Mouse (Mus musculus) kidney, postnatal 0 days (tissue): ENCODE data around the gene Tmem132d. TPM values are rescaled to one million over a fixed set of nuclear protein-coding genes. Genes with fewer than 3 reads are reported as not detected.
A peak's percentile ranks its signal among the peaks of the same experiment; 100 is the strongest.

ENCODE experiments used
- ATAC-seq: fragments of 200-750 bp; cut with Nextera tagmentation; replicated peaks from 2 replicates; pipeline ENCODE4 v1.8.0; 2017; ENCODE audit warnings: low read depth, moderate number of reproducible peaks, moderate TSS enrichment, moderate library complexity; ENCODE audit not compliant: low FRiP score
- DNase-seq: peaks from one replicate; pipeline ENCODE4 v3.0.0-alpha.2; 2016; ENCODE audit warnings: low spot score
- H3K27ac ChIP-seq: fragments of 300-500 bp; sonication (generic); 2 replicates; pipeline ENCODE4 v1.5.1; 2014; ENCODE audit warnings: mild to moderate bottlenecking
- H3K27me3 ChIP-seq: fragments of 300-500 bp; sonication (generic); 2 replicates; pipeline ENCODE4 v1.6.1; 2014; ENCODE audit warnings: low read length, mixed read lengths; ENCODE audit not compliant: insufficient read depth
- H3K36me3 ChIP-seq: fragments of 300-500 bp; sonication (generic); 2 replicates; pipeline ENCODE4 v1.6.1; 2014; ENCODE audit warnings: low read length, mixed read lengths; ENCODE audit not compliant: insufficient read depth
- H3K4me1 ChIP-seq: fragments of 300-500 bp; sonication (generic); replicated peaks from 2 replicates; pipeline ENCODE4 v1.6.1; 2014; ENCODE audit warnings: antibody characterized with exemption, low read length, mixed read lengths; ENCODE audit not compliant: insufficient read depth
- H3K4me2 ChIP-seq: fragments of 300-500 bp; sonication (generic); 2 replicates; pipeline ENCODE4 v1.6.1; 2014; ENCODE audit warnings: mild to moderate bottlenecking, low read length, moderate library complexity, mixed read lengths
- H3K4me3 ChIP-seq: fragments of 300-500 bp; sonication (generic); replicated peaks from 2 replicates; pipeline ENCODE4 v1.5.1; 2014; ENCODE audit warnings: low read depth, low read length
- H3K9ac ChIP-seq: fragments of 300-500 bp; sonication (generic); 2 replicates; pipeline ENCODE4 v1.6.1; 2014; ENCODE audit warnings: low read depth, low read length
- H3K9me3 ChIP-seq: fragments of 300-500 bp; sonication (generic); replicated peaks from 2 replicates; pipeline ENCODE4 v1.6.1; 2016; ENCODE audit warnings: low read length, inconsistent platforms, mixed read lengths
- CTCF ChIP-seq: IDR thresholded peaks from 2 replicates; pipeline ENCODE4 v1.5.1; 2016; ENCODE audit warnings: antibody characterized with exemption, low read depth, mild to moderate bottlenecking, moderate library complexity
- WGBS: fragments of 180-500 bp; shearing (Covaris S2); extraction: QIAGEN DNeasy Blood & Tissue Kit; methylation state at CpG from one replicate; pipeline ENCODE4 v1.1.7; 2014; 5-methylcytosine and 5-hydroxymethylcytosine counted together
- polyA plus RNA-seq: library from polyadenylated mRNA; unstranded; fragments of >200 nt; fragmentation: Nextera tagmentation; extraction: Ambion mirVana; gene quantifications from 2 replicates; pipeline ENCODE4 v1.2.1, GENCODE M21; 2015

Gene Tmem132d
- polyA plus RNA-seq, 1 experiment from 2014 or later = 0.14 TPM

DNA sequence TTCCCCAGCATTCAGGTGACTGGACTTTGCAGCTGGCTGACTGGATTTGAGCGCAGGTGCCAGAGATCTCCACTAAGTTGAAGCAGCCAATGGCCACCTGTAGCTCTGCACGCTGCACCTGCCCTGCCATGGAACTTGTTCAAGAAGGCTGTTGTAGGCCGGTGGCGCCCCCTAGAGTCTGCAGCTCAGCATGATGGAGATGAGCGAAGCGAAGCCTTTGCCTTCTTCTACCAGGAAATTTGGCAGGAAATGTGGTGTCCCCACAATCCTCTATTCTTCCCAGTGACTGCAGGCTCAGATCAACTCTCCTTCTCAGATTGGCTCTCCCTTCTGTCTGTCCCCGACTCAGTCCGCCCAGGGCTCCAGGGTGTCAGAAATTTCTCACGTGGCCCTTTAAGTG, 4.0 kb upstream of the Tmem132d start:
- Histone ChIP-seq H3K4me3 (no peak overlapping the region), H3K4me1 (no peaks in the 10 kb centered on the region), H3K9ac (no peak overlapping the region), H3K27me3 (peaks cover 37% of the 10 kb centered on the region), H3K9me3 (no peaks in the 10 kb centered on the region), H3K27ac (no peak overlapping the region), H3K4me2 (no peak overlapping the region), H3K36me3 (no peaks in the 10 kb centered on the region)
- ATAC-seq (no peak), DNase-seq (peak; percentile 36)
- 13% methylated on average over 9 of the region's 9 CpGs for WGBS
- peak; percentile 64 for TF ChIP-seq CTCF

DNA sequence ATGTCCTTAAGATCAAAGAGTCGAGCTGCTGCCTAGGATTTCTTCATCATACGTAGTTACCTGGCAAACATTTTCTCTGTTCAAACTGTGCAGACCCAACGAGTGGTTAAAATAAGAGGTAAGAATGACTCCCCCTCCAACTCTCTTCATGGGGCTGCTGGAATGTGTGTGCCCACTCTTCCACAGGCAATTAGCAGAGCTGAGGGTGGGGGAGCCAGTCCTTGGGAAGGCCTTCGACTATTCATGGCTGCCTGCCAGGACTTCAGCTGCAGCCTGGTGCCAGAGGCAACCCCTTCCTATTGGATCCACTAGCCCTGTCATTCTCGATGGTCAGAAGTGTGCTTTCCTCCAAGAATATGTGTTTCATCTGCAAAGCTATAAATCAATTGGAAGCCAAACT, 2.8 kb upstream of the Tmem132d start:
- no peaks in the 10 kb centered on the region for H3K9me3 ChIP-seq
- no peaks in the 10 kb centered on the region for H3K4me1 ChIP-seq
- no peak overlapping the region for H3K4me3 ChIP-seq
- no peak overlapping the region for H3K9ac ChIP-seq
- DNase-seq (no peak), ATAC-seq (no peak)
- H3K36me3 ChIP-seq = no peaks in the 10 kb centered on the region
- 51% methylated on average over 5 of the region's 5 CpGs for WGBS
- TF ChIP-seq CTCF = no peak
- H3K27me3 ChIP-seq = peaks cover 38% of the 10 kb centered on the region
- H3K4me2 ChIP-seq = no peak overlapping the region
- H3K27ac ChIP-seq = no peak overlapping the region

DNA sequence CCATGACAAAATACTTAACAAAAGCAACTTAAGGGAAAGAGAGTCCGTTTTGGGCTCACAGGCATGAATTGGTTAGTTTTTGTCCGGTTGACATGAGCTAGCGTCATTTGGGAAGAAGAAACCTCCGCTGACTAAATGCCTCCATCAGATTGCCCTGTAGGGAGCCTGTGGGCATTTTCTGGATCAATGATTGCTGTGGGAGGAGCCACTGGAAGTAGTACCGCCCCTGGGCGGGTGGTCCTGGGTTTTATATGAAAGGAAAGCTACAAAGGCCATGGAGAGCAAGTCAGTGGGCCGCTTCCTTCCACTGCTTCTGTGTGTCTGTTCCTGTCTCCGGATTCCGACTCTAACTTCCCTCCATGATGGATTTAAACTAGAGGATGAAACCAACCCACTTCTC, 909 bp upstream of the Tmem132d start:
- H3K4me2 ChIP-seq = no peak overlapping the region
- 45% methylated on average over 9 of the region's 9 CpGs for WGBS
- no peak overlapping the region for H3K27ac ChIP-seq
- no peak for TF ChIP-seq CTCF
- no peak overlapping the region for H3K9ac ChIP-seq
- no peaks in the 10 kb centered on the region for H3K9me3 ChIP-seq
- ATAC-seq (no peak), DNase-seq (no peak)
- no peaks in the 10 kb centered on the region for H3K4me1 ChIP-seq
- H3K4me3 ChIP-seq = no peak overlapping the region
- H3K27me3 ChIP-seq = peaks cover 39% of the 10 kb centered on the region
- no peaks in the 10 kb centered on the region for H3K36me3 ChIP-seq

DNA sequence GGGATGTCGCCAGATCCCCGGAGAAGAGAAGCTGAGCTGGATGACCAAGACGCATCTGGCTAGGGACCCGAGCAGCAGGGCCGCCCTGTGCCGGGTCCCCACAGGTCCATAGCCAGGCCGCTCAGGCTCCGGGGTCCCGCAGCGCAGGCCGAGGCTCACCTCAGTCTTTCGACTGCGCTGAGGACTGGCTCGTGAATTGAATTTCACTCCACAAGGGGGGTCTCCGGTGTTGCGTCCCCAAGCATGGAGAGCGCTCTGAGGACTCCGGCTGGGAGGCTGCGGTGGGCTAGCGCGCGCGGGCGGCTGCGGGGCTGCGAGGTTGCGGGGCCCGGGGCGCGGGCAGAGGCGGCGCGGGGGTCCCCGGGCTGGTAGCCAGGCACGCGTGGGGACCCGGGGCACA, 455 bp downstream of the Tmem132d start:
- Histone ChIP-seq H3K36me3 (no peaks in the 10 kb centered on the region), H3K4me3 (peak overlapping the region; percentile 26), H3K4me1 (no peaks in the 10 kb centered on the region), H3K27ac (no peak overlapping the region), H3K9me3 (no peaks in the 10 kb centered on the region), H3K9ac (no peak overlapping the region), H3K4me2 (peak overlapping the region; percentile 60), H3K27me3 (peaks cover 33% of the 10 kb centered on the region)
- ATAC-seq (no peak), DNase-seq (no peak)
- WGBS = 1% methylated on average over 31 of the region's 37 CpGs
- TF ChIP-seq CTCF = no peak

DNA sequence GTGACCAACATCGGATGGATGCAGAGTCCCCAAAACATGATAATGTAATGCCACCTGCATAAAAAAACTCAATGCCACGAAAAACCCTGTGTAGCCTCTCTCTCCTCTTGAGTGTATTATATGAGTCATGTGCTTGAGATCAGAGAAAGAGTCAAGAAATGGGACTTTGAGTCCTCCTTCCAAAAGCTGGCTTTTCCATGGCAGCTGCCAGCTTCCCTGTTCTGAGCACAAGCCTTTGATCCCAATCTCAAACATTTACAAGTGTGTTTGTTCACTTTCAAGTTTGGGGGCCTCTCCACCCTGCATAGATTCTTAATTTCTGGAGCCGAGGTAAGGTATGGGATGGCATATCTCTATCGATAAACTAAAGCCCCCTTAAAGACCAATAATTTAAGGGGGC, 8.2 kb downstream of the Tmem132d start:
- no peak overlapping the region for H3K27ac ChIP-seq
- DNase-seq = no peak

DNA sequence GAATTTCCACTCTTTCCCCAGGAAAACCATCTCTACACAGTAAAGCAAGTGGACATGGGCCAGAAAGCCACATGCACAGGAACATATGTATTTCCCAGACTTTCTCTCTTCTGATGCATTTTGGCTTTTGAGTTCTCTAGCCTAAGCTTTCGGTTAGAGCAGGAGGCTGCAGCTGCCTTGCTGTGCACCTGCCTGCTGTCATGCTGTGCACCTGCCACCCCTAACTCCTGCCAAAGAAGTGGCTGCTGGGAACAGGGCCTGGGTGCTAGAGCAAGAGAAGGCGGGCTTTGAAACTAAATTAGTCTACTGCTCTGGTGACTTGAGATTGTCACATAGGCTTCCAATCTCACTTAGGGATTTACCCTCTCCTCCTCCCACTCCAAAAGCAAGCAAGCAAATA, 8.7 kb downstream of the Tmem132d start:
- DNase-seq (no peak), ATAC-seq (no peak)
- 88% methylated on average over 2 of the region's 2 CpGs for WGBS
- no peak for TF ChIP-seq CTCF
- Histone ChIP-seq H3K4me3 (no peak overlapping the region), H3K9ac (no peak overlapping the region), H3K4me1 (no peaks in the 10 kb centered on the region), H3K36me3 (no peaks in the 10 kb centered on the region), H3K27ac (no peak overlapping the region), H3K27me3 (no peaks in the 10 kb centered on the region), H3K9me3 (no peaks in the 10 kb centered on the region), H3K4me2 (no peak overlapping the region)

More for the DNA sequence above, 8.2 kb downstream of the Tmem132d start:
- H3K4me2 ChIP-seq = no peak overlapping the region
- H3K9me3 ChIP-seq = no peaks in the 10 kb centered on the region
- no peaks in the 10 kb centered on the region for H3K4me1 ChIP-seq
- WGBS = 76% methylated on average over 4 of the region's 4 CpGs
- no peak for TF ChIP-seq CTCF
- no peak overlapping the region for H3K9ac ChIP-seq
- no peak for ATAC-seq
- H3K4me3 ChIP-seq = no peak overlapping the region
- H3K36me3 ChIP-seq = no peaks in the 10 kb centered on the region
- H3K27me3 ChIP-seq = no peaks in the 10 kb centered on the region

DNA sequence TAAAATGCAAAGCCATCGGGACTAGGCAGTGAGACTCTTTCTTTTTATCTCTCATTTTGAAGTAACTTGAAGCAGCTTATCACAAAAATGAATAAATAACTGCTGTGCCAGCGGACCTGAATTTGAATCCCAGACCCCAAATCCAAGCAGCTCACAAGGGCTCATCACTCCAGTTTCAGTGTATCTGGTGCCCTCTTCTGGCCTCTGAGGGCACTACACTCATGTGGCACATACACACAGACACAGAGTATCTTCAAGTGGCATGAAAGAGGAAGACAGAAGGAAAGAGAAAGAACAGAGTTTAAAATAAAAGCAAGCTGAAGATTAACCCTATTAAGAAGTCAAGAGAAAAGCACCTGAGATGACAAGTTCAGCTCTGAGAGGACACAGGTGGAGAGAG, 10.8 kb downstream of the Tmem132d start:
- no peaks in the 10 kb centered on the region for H3K9me3 ChIP-seq
- no peak overlapping the region for H3K27ac ChIP-seq
- H3K4me1 ChIP-seq = no peaks in the 10 kb centered on the region
- H3K4me3 ChIP-seq = no peak overlapping the region
- 90% methylated on average over 2 of the region's 2 CpGs for WGBS
- TF ChIP-seq CTCF = peak; percentile 15; the same call in 1 of the 2 replicates
- no peak overlapping the region for H3K4me2 ChIP-seq
- H3K27me3 ChIP-seq = no peaks in the 10 kb centered on the region
- no peak for DNase-seq
- no peak for ATAC-seq
- no peaks in the 10 kb centered on the region for H3K36me3 ChIP-seq
- no peak overlapping the region for H3K9ac ChIP-seq
